Mouse (Mus musculus) C2C12 (cell line): Measurements from ENCODE around the gene Anks1. TPM values are rescaled to one million over a fixed set of nuclear protein-coding genes. Genes with fewer than 3 reads are reported as not detected.

Experiments used
- H3K27me3 ChIP-seq: one replicate; pipeline ENCODE4 v1.6.1; 2011; ENCODE audit not compliant: control insufficient read depth, insufficient read depth, insufficient read length
- H3K36me3 ChIP-seq: one replicate; pipeline ENCODE4 v1.6.1; 2011; ENCODE audit not compliant: control insufficient read depth, insufficient read depth
- H3K4me3 ChIP-seq: one replicate; pipeline ENCODE4 v1.5.1; 2011; ENCODE audit warnings: mild to moderate bottlenecking, control low read depth; ENCODE audit not compliant: poor library complexity, insufficient read depth, severe bottlenecking
- H3K79me2 ChIP-seq: one replicate; pipeline ENCODE4 v1.6.1; 2011; ENCODE audit not compliant: control insufficient read depth, insufficient read depth
- H3K79me3 ChIP-seq: one replicate; pipeline ENCODE4 v1.6.1; 2011; ENCODE audit warnings: low read depth, control low read depth
- H3ac ChIP-seq: one replicate; pipeline ENCODE3; 2011; ENCODE audit warnings: low read depth; ENCODE audit not compliant: control insufficient read depth, insufficient read length
- CEBPB ChIP-seq: IDR thresholded peaks from one replicate; pipeline ENCODE4 v1.6.1; 2011; ENCODE audit warnings: low read depth, mild to moderate bottlenecking, control low read depth, moderate library complexity
- CTCF ChIP-seq: IDR thresholded peaks from one replicate; pipeline ENCODE4 v1.5.1; 2011; ENCODE audit not compliant: control insufficient read depth, insufficient read depth, insufficient read length
- FOSL1 ChIP-seq: IDR thresholded peaks from one replicate; pipeline ENCODE4 v1.8.0; 2011; ENCODE audit warnings: mild to moderate bottlenecking, low read length; ENCODE audit not compliant: poor library complexity, insufficient read depth, severe bottlenecking
- MAX ChIP-seq: IDR thresholded peaks from one replicate; pipeline ENCODE4 v1.6.1; 2011; ENCODE audit warnings: mild to moderate bottlenecking, control low read depth
- MYOD1 ChIP-seq: IDR thresholded peaks from one replicate; pipeline ENCODE4 v1.6.1; 2011; ENCODE audit warnings: low read depth; ENCODE audit not compliant: control insufficient read depth, insufficient read length
- MYOG ChIP-seq: IDR thresholded peaks from one replicate; pipeline ENCODE4 v1.6.1; 2011; ENCODE audit not compliant: control insufficient read depth, insufficient read length; ENCODE audit errors: extremely low read depth
- USF1 ChIP-seq: IDR thresholded peaks from one replicate; pipeline ENCODE4 v1.6.1; 2011; ENCODE audit warnings: low read depth, mild to moderate bottlenecking, control low read depth, moderate library complexity
- polyA plus RNA-seq: library from polyadenylated mRNA; unstranded; fragments of >200 nt; fragmentation: generic; extraction: Trizol; gene quantifications from one replicate; pipeline ENCODE4 v1.2.1, GENCODE M21; 2012; ENCODE audit warnings: missing spikeins

Anks1 gene
- polyA plus RNA-seq, 1 experiment: 8.5 TPM

DNA sequence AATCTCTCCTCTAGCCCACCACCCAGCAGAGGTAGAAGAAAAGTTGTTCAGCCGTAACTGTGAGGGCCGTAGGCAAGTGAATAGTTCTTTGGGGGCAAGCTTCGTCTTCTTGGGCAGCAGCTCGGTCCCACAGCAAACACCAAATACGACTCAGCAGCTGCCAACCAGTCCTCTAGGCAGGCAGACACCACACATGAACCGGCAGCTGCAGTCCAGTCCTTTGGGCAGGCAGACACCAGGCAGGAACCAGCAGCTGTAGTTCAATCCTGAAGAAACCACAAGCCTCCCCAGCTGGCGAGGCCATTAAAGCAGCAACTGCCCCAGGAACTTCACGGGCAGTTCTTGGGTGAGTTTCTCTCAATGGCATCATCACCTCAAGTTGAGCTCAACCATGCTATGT, 203.2 kb downstream of the Anks1 start:
- H3ac ChIP-seq: no peak overlapping the region
- H3K27me3 ChIP-seq: peaks cover 18% of the 10 kb centered on the region
- no peaks in the 10 kb centered on the region for H3K79me3 ChIP-seq
- no peak overlapping the region for H3K4me3 ChIP-seq
- H3K36me3 ChIP-seq: no peaks in the 10 kb centered on the region
- no peaks in the 10 kb centered on the region for H3K79me2 ChIP-seq
- TF ChIP-seq MYOD1: no peak
- TF ChIP-seq MYOG: no peak
- no peak for TF ChIP-seq FOSL1
- TF ChIP-seq USF1: no peak
- no peak for TF ChIP-seq CTCF
- TF ChIP-seq MAX: no peak
- no peak for TF ChIP-seq CEBPB

Other genes starting within 250 kb of the Anks1 start
- not detected for gene Spdef, start 180.4 kb upstream of the Anks1 start, polyA plus RNA-seq
- gene D17Wsu92e, start 88.7 kb upstream of the Anks1 start, polyA plus RNA-seq: 65.1 TPM
- gene Snrpc, start 71.2 kb upstream of the Anks1 start, polyA plus RNA-seq: 318 TPM
- gene Uhrf1bp1, start 52.9 kb upstream of the Anks1 start, polyA plus RNA-seq: 6.6 TPM
- gene Taf11, start 538 bp downstream of the Anks1 start, polyA plus RNA-seq: 38.4 TPM
- not detected for gene Tcp11, start 171.3 kb downstream of the Anks1 start, polyA plus RNA-seq
- gene Scube3, start 232.8 kb downstream of the Anks1 start, polyA plus RNA-seq: 0.09 TPM